Mouse (Mus musculus): ENCODE measurements around the gene Ankrd9. TPM values are rescaled to one million over a fixed set of nuclear protein-coding genes. Genes with fewer than 3 reads are reported as not detected.

The Ankrd9 gene
- total and polyA plus RNA-seq, 3 experiments, result 13.8 to 26.0 TPM; not detected in 1

DNA sequence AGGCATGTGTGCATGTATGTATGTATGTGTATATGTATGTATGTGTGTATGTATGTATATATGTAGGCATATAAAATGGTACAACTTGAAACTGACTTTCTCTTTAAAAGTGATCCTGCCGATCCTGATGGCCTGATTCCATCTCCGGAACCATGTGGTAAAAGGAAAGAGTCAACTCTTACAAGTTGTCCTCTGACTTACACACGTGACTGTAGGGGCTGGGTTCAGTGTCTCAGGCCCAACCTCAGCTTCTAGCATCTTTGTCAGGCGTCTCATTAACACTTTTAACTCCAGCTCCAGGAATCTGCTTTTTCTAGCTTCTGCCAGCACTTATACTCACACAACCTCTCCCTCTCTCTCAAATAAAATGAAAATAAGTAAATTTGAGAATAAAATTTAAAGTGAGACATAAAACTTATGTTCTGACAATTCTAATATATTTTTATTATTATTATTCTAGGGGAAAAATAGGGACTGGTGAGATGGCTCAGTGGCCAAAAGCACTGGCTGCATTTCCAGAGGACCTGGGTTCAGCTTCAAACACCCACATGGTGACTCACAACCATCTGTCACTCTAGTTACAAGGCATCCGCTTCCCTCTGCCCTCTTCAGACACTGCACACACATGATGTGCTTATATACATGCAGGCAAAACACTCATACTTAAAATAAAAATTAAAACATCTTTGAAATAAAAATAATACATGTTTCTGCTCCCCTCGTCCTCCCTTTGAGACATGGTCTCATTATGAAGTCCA, 26.0 kb downstream of the Ankrd9 start:
- H3K9ac ChIP-seq (ENCODE audit: control insufficient read depth, low read depth, low read length, poor library complexity, severe bottlenecking), result peak overlapping the region; percentile 19; the same call in 1 of the 2 replicates
- no peaks in the 10 kb centered on the region for H3K9me3 ChIP-seq (replicated peaks; ENCODE audit: insufficient read depth, low read length)
- no peaks in the 10 kb centered on the region for H3K79me2 ChIP-seq (ENCODE audit: control insufficient read depth, insufficient read depth, low read length, poor library complexity)
- no peak for TF ChIP-seq ELF1 (IDR thresholded peaks at IDR 0.05; ENCODE audit: low read depth, low read length)
- 0 out of 4 replicates have a peak, but pooled peaks of 1 of the 2 experiments have one; percentile 4 for TF ChIP-seq EP300 (IDR thresholded peaks at IDR 0.05; ENCODE audit: low read depth in 1 of 2, low read length in 2 of 2)
- peak; percentile 50 for DNase-seq (ENCODE audit: low read depth, low spot score)
- peaks cover 0 to 33% of the 10 kb centered on the region in 2 experiments; a peak in 2 of 4 replicates for H3K36me3 ChIP-seq (ENCODE audit: control insufficient read depth in 1 of 2, insufficient read depth in 2 of 2, low read length in 2 of 2)
- peak overlapping the region; percentile 91 for H3K27ac ChIP-seq (ENCODE audit: control insufficient read depth, low read depth, low read length)
- no peak overlapping the region for H3K4me3 ChIP-seq (ENCODE audit: control insufficient read depth in 1 of 2, insufficient read depth in 1 of 2, low read depth in 2 of 2, low read length in 2 of 2)
- H3K4me1 ChIP-seq (ENCODE audit: control insufficient read depth in 1 of 2, insufficient read depth in 2 of 2, low read length in 2 of 2), result peaks cover 21 to 32% of the 10 kb centered on the region in 2 experiments
- no peaks in the 10 kb centered on the region for H3K27me3 ChIP-seq (ENCODE audit: control insufficient read depth in 1 of 2, insufficient read depth in 2 of 2, low read length in 2 of 2)

- H3K9me3 ChIP-seq (replicated peaks; ENCODE audit: insufficient read depth, low read length), result no peaks in the 10 kb centered on the region
- peaks cover 0 to 33% of the 10 kb centered on the region in 2 experiments; a peak in 2 of 4 replicates for H3K36me3 ChIP-seq (ENCODE audit: control insufficient read depth in 1 of 2, insufficient read depth in 2 of 2, low read length in 2 of 2)
- no peak overlapping the region for H3K27ac ChIP-seq (ENCODE audit: control insufficient read depth, low read depth, low read length)
- no peak overlapping the region for H3K4me3 ChIP-seq (ENCODE audit: control insufficient read depth in 1 of 2, insufficient read depth in 1 of 2, low read depth in 2 of 2, low read length in 2 of 2)
- no peak for DNase-seq (ENCODE audit: low read depth, low spot score)
- H3K9ac ChIP-seq (ENCODE audit: control insufficient read depth, low read depth, low read length, poor library complexity, severe bottlenecking), result no peak overlapping the region
- TF ChIP-seq POLR2AphosphoS2 (IDR thresholded peaks at IDR 0.05; ENCODE audit: low read length) (no peak), ZKSCAN1 (IDR thresholded peaks at IDR 0.05; ENCODE audit: low read depth, low read length) (no peak), CTCF (IDR thresholded peaks at IDR 0.05 in 2 of 3, conservative IDR thresholded peaks at IDR 0.05 in 1 of 3; ENCODE audit: control insufficient read depth in 1 of 3, insufficient read depth in 1 of 3, low read depth in 2 of 3, low read length in 3 of 3, poor library complexity in 1 of 3, severe bottlenecking in 1 of 3) (0 out of 6 replicates have a peak, but pooled peaks of 2 of the 3 experiments have one; percentile 19), RCOR1 (IDR thresholded peaks at IDR 0.05; ENCODE audit: low read depth, low read length) (no peak), POLR2A (IDR thresholded peaks at IDR 0.05; ENCODE audit: control insufficient read depth in 1 of 2, insufficient read depth in 1 of 2, low read depth in 1 of 2, low read length in 2 of 2, poor library complexity in 1 of 2) (no peak), MXI1 (IDR thresholded peaks at IDR 0.05; ENCODE audit: low read depth, low read length) (no peak), TCF12 (IDR thresholded peaks at IDR 0.05; ENCODE audit: low read depth, low read length) (no peak)
- no peaks in the 10 kb centered on the region for H3K27me3 ChIP-seq (ENCODE audit: control insufficient read depth in 1 of 2, insufficient read depth in 2 of 2, low read length in 2 of 2)
- H3K79me2 ChIP-seq (ENCODE audit: control insufficient read depth, insufficient read depth, low read length, poor library complexity), result no peaks in the 10 kb centered on the region
- peaks cover 21 to 32% of the 10 kb centered on the region in 2 experiments for H3K4me1 ChIP-seq (ENCODE audit: control insufficient read depth in 1 of 2, insufficient read depth in 2 of 2, low read length in 2 of 2)
These were observed 27.6 kb downstream of the Ankrd9 start for GRCm38 (mm10) chr12:110951236-110951635.

DNA sequence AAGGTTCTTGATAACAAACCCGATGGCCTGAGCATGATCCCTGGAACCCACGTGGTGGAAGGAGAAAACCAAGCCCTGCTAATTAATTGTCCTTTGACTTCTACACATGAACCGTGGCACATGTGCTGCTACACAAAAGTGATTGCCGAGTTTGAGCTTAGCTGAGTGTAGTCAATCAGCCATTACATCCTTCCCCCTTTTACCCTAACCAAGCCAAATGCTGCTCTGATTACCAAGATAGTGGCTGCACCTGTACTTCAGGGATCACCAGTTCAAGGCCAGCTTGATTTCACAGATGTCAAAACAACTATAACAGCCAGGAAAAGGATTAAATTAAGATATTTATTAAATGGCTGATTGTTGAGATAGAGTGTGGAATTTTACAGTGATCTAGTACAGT, 28.7 kb downstream of the Ankrd9 start:
- no peak overlapping the region for H3K4me3 ChIP-seq (ENCODE audit: control insufficient read depth in 1 of 2, insufficient read depth in 1 of 2, low read depth in 2 of 2, low read length in 2 of 2)
- peaks cover 21 to 32% of the 10 kb centered on the region in 2 experiments for H3K4me1 ChIP-seq (ENCODE audit: control insufficient read depth in 1 of 2, insufficient read depth in 2 of 2, low read length in 2 of 2)

More for the DNA sequence above, 28.7 kb downstream of the Ankrd9 start:
- Histone ChIP-seq H3K27ac (ENCODE audit: control insufficient read depth, low read depth, low read length) (no peak overlapping the region), H3K36me3 (ENCODE audit: control insufficient read depth in 1 of 2, insufficient read depth in 2 of 2, low read length in 2 of 2) (peaks cover 0 to 33% of the 10 kb centered on the region in 2 experiments; a peak in 2 of 4 replicates), H3K27me3 (ENCODE audit: control insufficient read depth in 1 of 2, insufficient read depth in 2 of 2, low read length in 2 of 2) (no peaks in the 10 kb centered on the region), H3K79me2 (ENCODE audit: control insufficient read depth, insufficient read depth, low read length, poor library complexity) (no peaks in the 10 kb centered on the region), H3K9ac (ENCODE audit: control insufficient read depth, low read depth, low read length, poor library complexity, severe bottlenecking) (no peak overlapping the region), H3K9me3 (replicated peaks; ENCODE audit: insufficient read depth, low read length) (no peaks in the 10 kb centered on the region)
- TF ChIP-seq ZMIZ1 (IDR thresholded peaks at IDR 0.05; ENCODE audit: low read depth, low read length) (no peak), SIN3A (IDR thresholded peaks at IDR 0.05; ENCODE audit: low read length) (no peak), POLR2AphosphoS5 (IDR thresholded peaks at IDR 0.05; ENCODE audit: borderline replicate concordance, low read depth, low read length) (no peak), ELF1 (IDR thresholded peaks at IDR 0.05; ENCODE audit: low read depth, low read length) (no peak)
- DNase-seq (ENCODE audit: low read depth, low spot score), result no peak
